Mouse (Mus musculus): Measurements from ENCODE around the gene Lta. TPM values are rescaled to one million over a fixed set of nuclear protein-coding genes. Genes with fewer than 3 reads are reported as not detected.
A peak's percentile ranks its signal among the peaks of the same experiment; 100 is the strongest.

Lta gene
- polyA plus RNA-seq, 1 experiment from 2014 or later, result 0.85 TPM

- no peak for ATAC-seq (replicated peaks; ENCODE audit: low FRiP score, low TSS enrichment, low read depth)
- WGBS, result 88% methylated on average over 19 of the region's 19 CpGs
- H3K4me1 ChIP-seq (replicated peaks; ENCODE audit: control insufficient read depth, insufficient read depth, low read length), result peaks cover 16% of the 10 kb centered on the region
- no peak for DNase-seq (ENCODE audit: low spot score)
- H3K9me3 ChIP-seq (ENCODE audit: control insufficient read depth, low read length), result no peaks in the 10 kb centered on the region
- no peak overlapping the region for H3K4me3 ChIP-seq (ENCODE audit: low read depth, low read length)
- no peaks in the 10 kb centered on the region for H3K27me3 ChIP-seq (replicated peaks; ENCODE audit: control insufficient read depth, insufficient read depth, low read length)
- H3K27ac ChIP-seq (ENCODE audit: low read depth), result no peak overlapping the region
- no peak overlapping the region for H3K4me2 ChIP-seq (ENCODE audit: low read length)
- no peak overlapping the region for H3K9ac ChIP-seq (ENCODE audit: low read length)
- H3K36me3 ChIP-seq (ENCODE audit: control insufficient read depth, insufficient read depth, low read length), result peaks cover 95% of the 10 kb centered on the region
Measured at GRCm38 (mm10) chr17:35249451-35250197, 44.5 kb upstream of the Lta start.

GRCm38 (mm10) chr17:35248986-35249385 is 43.8 kb upstream of the Lta start:
- Histone ChIP-seq H3K4me3 (ENCODE audit: low read depth, low read length) (no peak overlapping the region), H3K27me3 (replicated peaks; ENCODE audit: control insufficient read depth, insufficient read depth, low read length) (no peaks in the 10 kb centered on the region), H3K4me1 (replicated peaks; ENCODE audit: control insufficient read depth, insufficient read depth, low read length) (peaks cover 22% of the 10 kb centered on the region), H3K9me3 (ENCODE audit: control insufficient read depth, low read length) (no peaks in the 10 kb centered on the region), H3K4me2 (ENCODE audit: low read length) (no peak overlapping the region), H3K36me3 (ENCODE audit: control insufficient read depth, insufficient read depth, low read length) (peaks cover 98% of the 10 kb centered on the region), H3K9ac (ENCODE audit: low read length) (no peak overlapping the region), H3K27ac (ENCODE audit: low read depth) (no peak overlapping the region)
- DNase-seq (ENCODE audit: low spot score), result no peak
- WGBS, result 87% methylated on average over 14 of the region's 14 CpGs
- ATAC-seq (replicated peaks; ENCODE audit: low FRiP score, low TSS enrichment, low read depth), result no peak

- DNase-seq (ENCODE audit: low spot score) (no peak), ATAC-seq (replicated peaks; ENCODE audit: low FRiP score, low TSS enrichment, low read depth) (no peak)
- Histone ChIP-seq H3K27ac (ENCODE audit: low read depth) (no peak overlapping the region), H3K27me3 (replicated peaks; ENCODE audit: control insufficient read depth, insufficient read depth, low read length) (no peaks in the 10 kb centered on the region), H3K4me2 (ENCODE audit: low read length) (no peak overlapping the region), H3K9me3 (ENCODE audit: control insufficient read depth, low read length) (no peaks in the 10 kb centered on the region), H3K36me3 (ENCODE audit: control insufficient read depth, insufficient read depth, low read length) (peaks cover 88% of the 10 kb centered on the region), H3K4me3 (ENCODE audit: low read depth, low read length) (no peak overlapping the region), H3K9ac (ENCODE audit: low read length) (no peak overlapping the region), H3K4me1 (replicated peaks; ENCODE audit: control insufficient read depth, insufficient read depth, low read length) (peaks cover 31% of the 10 kb centered on the region)
- whole genome bisulfite sequencing, result 85% methylated on average over 7 of the region's 7 CpGs
Measured at GRCm38 (mm10) chr17:35247144-35247543, 42.0 kb upstream of the Lta start.

- Histone ChIP-seq H3K9me3 (ENCODE audit: control insufficient read depth, low read length) (no peaks in the 10 kb centered on the region), H3K4me2 (ENCODE audit: low read length) (no peak overlapping the region), H3K9ac (ENCODE audit: low read length) (no peak overlapping the region), H3K36me3 (ENCODE audit: control insufficient read depth, insufficient read depth, low read length) (peaks cover 78% of the 10 kb centered on the region), H3K27ac (ENCODE audit: low read depth) (no peak overlapping the region), H3K4me1 (replicated peaks; ENCODE audit: control insufficient read depth, insufficient read depth, low read length) (peaks cover 32% of the 10 kb centered on the region), H3K27me3 (replicated peaks; ENCODE audit: control insufficient read depth, insufficient read depth, low read length) (no peaks in the 10 kb centered on the region), H3K4me3 (ENCODE audit: low read depth, low read length) (no peak overlapping the region)
- ATAC-seq (replicated peaks; ENCODE audit: low FRiP score, low TSS enrichment, low read depth) (no peak), DNase-seq (ENCODE audit: low spot score) (no peak)
- WGBS, result 81% methylated on average over 15 of the region's 15 CpGs
Measured at GRCm38 (mm10) chr17:35245731-35246623, 40.8 kb upstream of the Lta start.

GRCm38 (mm10) chr17:35244999-35245398 is 39.8 kb upstream of the Lta start:
- Histone ChIP-seq H3K4me2 (ENCODE audit: low read length) (peak overlapping the region; percentile 87), H3K9me3 (ENCODE audit: control insufficient read depth, low read length) (no peaks in the 10 kb centered on the region), H3K4me3 (ENCODE audit: low read depth, low read length) (peak overlapping the region; percentile 86; the same call in 1 of the 2 replicates), H3K36me3 (ENCODE audit: control insufficient read depth, insufficient read depth, low read length) (peaks cover 68% of the 10 kb centered on the region), H3K27me3 (replicated peaks; ENCODE audit: control insufficient read depth, insufficient read depth, low read length) (no peaks in the 10 kb centered on the region), H3K27ac (ENCODE audit: low read depth) (no peak overlapping the region), H3K4me1 (replicated peaks; ENCODE audit: control insufficient read depth, insufficient read depth, low read length) (peaks cover 41% of the 10 kb centered on the region), H3K9ac (ENCODE audit: low read length) (peak overlapping the region; percentile 99; the same call in 1 of the 2 replicates)
- 78% methylated on average over 2 of the region's 2 CpGs for WGBS
- no peak for ATAC-seq (replicated peaks; ENCODE audit: low FRiP score, low TSS enrichment, low read depth)
- no peak for DNase-seq (ENCODE audit: low spot score)

GRCm38 (mm10) chr17:35243086-35243485 is 37.9 kb upstream of the Lta start:
- peak; percentile 74 for DNase-seq (ENCODE audit: low spot score)

GRCm38 (mm10) chr17:35242015-35242941 is 37.1 kb upstream of the Lta start:
- Histone ChIP-seq H3K27ac (ENCODE audit: low read depth) (peak overlapping the region; percentile 99), H3K36me3 (ENCODE audit: control insufficient read depth, insufficient read depth, low read length) (peaks cover 41% of the 10 kb centered on the region), H3K9me3 (ENCODE audit: control insufficient read depth, low read length) (no peaks in the 10 kb centered on the region), H3K4me3 (ENCODE audit: low read depth, low read length) (peak overlapping the region; percentile 86), H3K9ac (ENCODE audit: low read length) (peak overlapping the region; percentile 99), H3K4me2 (ENCODE audit: low read length) (peak overlapping the region; percentile 87), H3K27me3 (replicated peaks; ENCODE audit: control insufficient read depth, insufficient read depth, low read length) (no peaks in the 10 kb centered on the region), H3K4me1 (replicated peaks; ENCODE audit: control insufficient read depth, insufficient read depth, low read length) (peaks cover 41% of the 10 kb centered on the region)
- under 1% methylated on average over 55 of the region's 55 CpGs for WGBS
- ATAC-seq (replicated peaks; ENCODE audit: low FRiP score, low TSS enrichment, low read depth), result peak; percentile 60
- DNase-seq (ENCODE audit: low spot score), result peak; percentile 96

More at GRCm38 (mm10) chr17:35243086-35243485, 37.9 kb upstream of the Lta start:
- peaks cover 41% of the 10 kb centered on the region for H3K4me1 ChIP-seq (replicated peaks; ENCODE audit: control insufficient read depth, insufficient read depth, low read length)
- 4% methylated on average over 16 of the region's 16 CpGs for WGBS
- peaks cover 49% of the 10 kb centered on the region for H3K36me3 ChIP-seq (ENCODE audit: control insufficient read depth, insufficient read depth, low read length)
- H3K9ac ChIP-seq (ENCODE audit: low read length), result peak overlapping the region; percentile 99
- no peaks in the 10 kb centered on the region for H3K9me3 ChIP-seq (ENCODE audit: control insufficient read depth, low read length)
- ATAC-seq (replicated peaks; ENCODE audit: low FRiP score, low TSS enrichment, low read depth), result no peak
- peak overlapping the region; percentile 86 for H3K4me3 ChIP-seq (ENCODE audit: low read depth, low read length)
- no peaks in the 10 kb centered on the region for H3K27me3 ChIP-seq (replicated peaks; ENCODE audit: control insufficient read depth, insufficient read depth, low read length)
- peak overlapping the region; percentile 87 for H3K4me2 ChIP-seq (ENCODE audit: low read length)
- H3K27ac ChIP-seq (ENCODE audit: low read depth), result peak overlapping the region; percentile 99
